In the genomic region with DNA sequence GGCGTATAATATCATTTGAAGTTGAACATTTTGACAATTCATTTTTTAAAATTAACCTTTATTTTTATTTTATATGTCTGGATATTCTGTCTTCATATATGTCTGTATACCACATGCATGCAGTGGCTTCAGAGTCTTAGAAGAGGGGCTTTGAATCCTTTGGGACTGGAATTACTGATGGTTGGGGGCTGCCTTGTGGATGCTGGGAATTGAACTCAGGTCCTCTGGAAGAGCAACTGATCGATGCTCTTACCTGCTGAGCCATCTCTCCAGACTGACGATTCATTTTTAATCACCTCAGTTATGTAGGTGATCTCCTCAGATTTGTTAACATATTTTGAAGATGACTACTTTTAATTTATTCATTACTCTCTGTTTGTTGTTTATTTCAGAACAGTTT, we compare ENCODE assay signal across 26 mouse cellular contexts. TPM values are rescaled to one million over a fixed set of nuclear protein-coding genes. Genes with fewer than 3 reads are reported as not detected.
DNase-seq lines count a peak whose midpoint lies in the region; ATAC-seq and TF ChIP-seq lines count a peak whose summit lies in the region.
"Had no signal": no experiment of that assay in that cellular context is flagged by ENCODE, and none has a peak within 500 bp of the region (broad histone marks: within the 10 kb centered on the region; RNA-seq: fewer than 3 reads in every experiment).

No protein-coding gene starts in this region.

- peak; percentile 20 for DNase-seq in liver, adult 2 months (ENCODE audit: extremely low read depth, low read depth, low spot score)
- no peak for DNase-seq in liver, embryonic 11.5 days (ENCODE audit: low spot score)
- DNase-seq in testis, postnatal 14 days (ENCODE audit: low spot score), result no peak
- DNase-seq in liver, embryonic 14.5 days (ENCODE audit: low read depth in 3 of 3, low spot score in 3 of 3), result no peak
- no peak for DNase-seq in liver, postnatal 0 days
- no peak for DNase-seq in cerebellum, adult 11 months
- no peak for DNase-seq in thymus, postnatal 14 days
- DNase-seq: adrenal gland, adult 2 months; adrenal gland, postnatal 14 days; B cell, adult 2 months; cerebellum, adult 18-20 months; cerebellum, postnatal 14 days; gastrocnemius, postnatal 10 days; gastrocnemius, postnatal 36 days; heart, adult 2 months had no signal

- no peak for ATAC-seq in liver, embryonic 11.5 days (replicated peaks; ENCODE audit: low FRiP score)
- ATAC-seq in liver, embryonic 14.5 days (ENCODE audit: insufficient read depth), result no peak
- no peak for ATAC-seq in liver, postnatal 0 days
- ATAC-seq: forebrain, embryonic 13.5 days; forebrain, embryonic 16.5 days had no signal

- peak overlapping the region; percentile 74 for H3K9ac ChIP-seq in liver, adult 2 months (ENCODE audit: low read depth, low read length)
- H3K9ac ChIP-seq in liver, embryonic 11.5 days (ENCODE audit: low read depth, low read length), result no peak overlapping the region
- peak overlapping the region; percentile 35 for H3K9ac ChIP-seq in liver, embryonic 14.5 days (replicated peaks)
- H3K9ac ChIP-seq in liver, postnatal 0 days (replicated peaks), result peak overlapping the region; percentile 59
- H3K9ac ChIP-seq: embryonic facial prominence, embryonic 12.5 days; embryonic facial prominence, embryonic 15.5 days; forebrain, embryonic 13.5 days; hindbrain, embryonic 12.5 days; hindbrain, embryonic 15.5 days had no signal

- H3K27ac ChIP-seq in liver, adult 2 months (replicated peaks; ENCODE audit: insufficient read depth, low read depth, low read length), result peak overlapping the region; percentile 46; the same call in 1 of the 2 replicates
- no peak overlapping the region for H3K27ac ChIP-seq in liver, embryonic 11.5 days (ENCODE audit: low read depth, low read length)
- H3K27ac ChIP-seq in testis, adult 2 months (ENCODE audit: control insufficient read depth, insufficient read depth, low read depth, low read length), result no peak overlapping the region
- H3K27ac ChIP-seq in liver, embryonic 14.5 days, result peak overlapping the region; percentile 34; the same call in 1 of the 2 replicates
- peak overlapping the region; percentile 90 for H3K27ac ChIP-seq in liver, postnatal 0 days (ENCODE audit: low read depth)
- H3K27ac ChIP-seq: embryonic facial prominence, embryonic 12.5 days; embryonic facial prominence, embryonic 15.5 days; forebrain, embryonic 10.5 days; forebrain, embryonic 13.5 days; heart, adult 2 months; heart, embryonic 10.5 days; hindbrain, embryonic 12.5 days; hindbrain, embryonic 15.5 days had no signal

- peaks cover 4% of the 10 kb centered on the region for H3K4me1 ChIP-seq in liver, adult 2 months (ENCODE audit: control insufficient read depth, insufficient read depth, low read length)
- H3K4me1 ChIP-seq in liver, embryonic 11.5 days (replicated peaks; ENCODE audit: control insufficient read depth, insufficient read depth, low read length), result peaks cover 29% of the 10 kb centered on the region
- H3K4me1 ChIP-seq in testis, adult 2 months (ENCODE audit: control insufficient read depth, insufficient read depth, low read length), result peaks cover 3% of the 10 kb centered on the region; the same call in 1 of the 2 replicates
- H3K4me1 ChIP-seq in liver, embryonic 14.5 days (replicated peaks; ENCODE audit: control insufficient read depth in 2 of 2, insufficient read depth in 2 of 2, low read length in 1 of 2), result peaks cover 29 to 58% of the 10 kb centered on the region in 2 experiments
- peaks cover 61% of the 10 kb centered on the region for H3K4me1 ChIP-seq in liver, postnatal 0 days (ENCODE audit: insufficient read depth)

- no peak for TF ChIP-seq POLR2A in liver, adult 2 months (IDR thresholded peaks at IDR 0.05; ENCODE audit: extremely low read depth, insufficient read depth, low read length)
- TF ChIP-seq POLR2A in testis, adult 2 months (IDR thresholded peaks at IDR 0.05; ENCODE audit: control insufficient read depth, low read depth, low read length), result no peak

- H3K79me2 ChIP-seq in liver, adult 2 months (ENCODE audit: control insufficient read depth, insufficient read depth, low read length), result peaks cover 34% of the 10 kb centered on the region

- WGBS in liver, adult 2 months, result 34% methylated on average over 3 of the region's 3 CpGs
- WGBS in liver, embryonic 11.5 days, result 91% methylated on average over 3 of the region's 3 CpGs
- 69% methylated on average over 3 of the region's 3 CpGs for WGBS in liver, embryonic 14.5 days (ENCODE audit: insufficient replicate concordance)
- 71% methylated on average over 3 of the region's 3 CpGs for WGBS in liver, postnatal 0 days (ENCODE audit: insufficient replicate concordance)

- H3K4me2 ChIP-seq in liver, embryonic 11.5 days, result no peak overlapping the region
- H3K4me2 ChIP-seq in liver, embryonic 14.5 days (ENCODE audit: low read depth), result peak overlapping the region; percentile 61
- H3K4me2 ChIP-seq in liver, postnatal 0 days (ENCODE audit: low read depth, low read length), result peak overlapping the region; percentile 74
- H3K4me2 ChIP-seq: embryonic facial prominence, embryonic 12.5 days; embryonic facial prominence, embryonic 15.5 days; forebrain, embryonic 13.5 days; hindbrain, embryonic 12.5 days; hindbrain, embryonic 15.5 days had no signal

- no peaks in the 10 kb centered on the region for H3K27me3 ChIP-seq in liver, adult 2 months (ENCODE audit: control insufficient read depth, insufficient read depth, low read length)
- H3K27me3 ChIP-seq in liver, embryonic 11.5 days (replicated peaks; ENCODE audit: control insufficient read depth, insufficient read depth, low read length), result no peaks in the 10 kb centered on the region
- no peaks in the 10 kb centered on the region for H3K27me3 ChIP-seq in testis, adult 2 months (ENCODE audit: control insufficient read depth, insufficient read depth, low read length)
- H3K27me3 ChIP-seq in liver, embryonic 14.5 days (ENCODE audit: control insufficient read depth, insufficient read depth, low read length), result no peaks in the 10 kb centered on the region
- H3K27me3 ChIP-seq in liver, postnatal 0 days (ENCODE audit: insufficient read depth, low read length), result no peaks in the 10 kb centered on the region
- H3K27me3 ChIP-seq: CH12.LX; embryonic facial prominence, embryonic 15.5 days; hindbrain, embryonic 15.5 days had no signal

- no peaks in the 10 kb centered on the region for H3K9me3 ChIP-seq in liver, embryonic 11.5 days (ENCODE audit: control insufficient read depth, low read length)
- H3K9me3 ChIP-seq in liver, embryonic 14.5 days (ENCODE audit: control insufficient read depth, low read length), result no peaks in the 10 kb centered on the region
- H3K9me3 ChIP-seq in liver, postnatal 0 days (ENCODE audit: low read length), result no peaks in the 10 kb centered on the region
- H3K9me3 ChIP-seq: embryonic facial prominence, embryonic 12.5 days; embryonic facial prominence, embryonic 15.5 days; forebrain, embryonic 10.5 days; forebrain, embryonic 13.5 days; G1E; heart, embryonic 10.5 days; hindbrain, embryonic 12.5 days; hindbrain, embryonic 15.5 days had no signal

- TF ChIP-seq CTCF in liver, adult 2 months (IDR thresholded peaks at IDR 0.05; ENCODE audit: low read depth, low read length), result no peak
- TF ChIP-seq CTCF in testis, adult 2 months (IDR thresholded peaks at IDR 0.05; ENCODE audit: control insufficient read depth, insufficient read depth, insufficient replicate concordance, low read depth, low read length), result no peak
- no peak for TF ChIP-seq CTCF in liver, embryonic 14.5 days (IDR thresholded peaks at IDR 0.05; ENCODE audit: low read depth)
- TF ChIP-seq CTCF in liver, postnatal 0 days (IDR thresholded peaks at IDR 0.05; ENCODE audit: low read depth), result no peak

- peak overlapping the region; percentile 20 for H3K4me3 ChIP-seq in liver, adult 2 months (ENCODE audit: insufficient read depth, low read depth, low read length)
- H3K4me3 ChIP-seq in liver, embryonic 11.5 days (ENCODE audit: low read depth, low read length), result no peak overlapping the region
- peak overlapping the region; percentile 59 for H3K4me3 ChIP-seq in testis, adult 2 months (ENCODE audit: control insufficient read depth, low read depth, low read length)
- H3K4me3 ChIP-seq in liver, embryonic 14.5 days (ENCODE audit: insufficient read depth in 1 of 2, low read depth in 2 of 2, low read length in 2 of 2), result no peak overlapping the region
- peak overlapping the region; percentile 39 for H3K4me3 ChIP-seq in liver, postnatal 0 days (ENCODE audit: low read depth, low read length)
- H3K4me3 ChIP-seq: embryonic facial prominence, embryonic 12.5 days; embryonic facial prominence, embryonic 15.5 days; forebrain, embryonic 10.5 days; forebrain, embryonic 13.5 days; heart, adult 2 months; heart, embryonic 10.5 days; hindbrain, embryonic 12.5 days; hindbrain, embryonic 15.5 days had no signal

- peaks cover 42% of the 10 kb centered on the region for H3K36me3 ChIP-seq in liver, adult 2 months (ENCODE audit: control insufficient read depth, insufficient read depth, low read length)
- H3K36me3 ChIP-seq in liver, embryonic 11.5 days (ENCODE audit: control insufficient read depth, insufficient read depth, low read length), result 0 out of 2 replicates have a peak, but pooled peaks cover 3% of the 10 kb centered on the region
- no peaks in the 10 kb centered on the region for H3K36me3 ChIP-seq in testis, adult 2 months (ENCODE audit: control insufficient read depth, insufficient read depth, low read length)
- no peaks in the 10 kb centered on the region for H3K36me3 ChIP-seq in liver, embryonic 14.5 days (replicated peaks; ENCODE audit: control insufficient read depth, insufficient read depth, low read depth)
- H3K36me3 ChIP-seq in liver, postnatal 0 days (replicated peaks; ENCODE audit: insufficient read depth, low read length), result peaks cover 27% of the 10 kb centered on the region
- H3K36me3 ChIP-seq: embryonic facial prominence, embryonic 12.5 days; embryonic facial prominence, embryonic 15.5 days; forebrain, embryonic 10.5 days; heart, embryonic 10.5 days; hindbrain, embryonic 12.5 days; hindbrain, embryonic 15.5 days had no signal

- TF ChIP-seq EP300 in liver, embryonic 14.5 days (IDR thresholded peaks at IDR 0.05; ENCODE audit: low read depth), result no peak
- TF ChIP-seq EP300 in liver, postnatal 0 days (IDR thresholded peaks at IDR 0.05; ENCODE audit: low read depth), result no peak

RNA-seq across cellular contexts. Expression of gene Acsl1, which starts 3.3 kb away (rescaled TPM):
- 447 and 506 TPM in 2 replicates for total RNA-seq in liver, adult 2 months (2014; rRNA removed)
- 322 and 338 TPM in 2 replicates for polyA plus RNA-seq in liver, adult 2 months (2012; rRNA removed)
- 47.3 and 50.7 TPM in 2 replicates for polyA plus RNA-seq in liver, embryonic 11.5 days (2014; fragmentation: Nextera tagmentation; extraction: Ambion mirVana)
- polyA plus RNA-seq in testis, adult 2 months (2012; rRNA removed), result 728 and 743 TPM in 2 replicates
- 27.5 and 39.4 TPM in 2 replicates for polyA plus RNA-seq in liver, embryonic 14.5 days (2012; rRNA removed)
- 64.2 and 73.7 TPM in 2 replicates for polyA plus RNA-seq in liver, embryonic 14.5 days (2014; fragmentation: Nextera tagmentation; extraction: Ambion mirVana)
- polyA plus RNA-seq in liver, postnatal 0 days (2015; fragmentation: Nextera tagmentation; extraction: Ambion mirVana), result 428 and 466 TPM in 2 replicates

Comparison
In these comparisons a context has a peak if more than half of its experiments do, and no peak if none do; other contexts are left out.
1. H3K27ac ChIP-seq: peak in liver, adult 2 months (single experiment), liver, embryonic 14.5 days (single experiment) and liver, postnatal 0 days (single experiment); none in liver, embryonic 11.5 days (single experiment) and testis, adult 2 months (single experiment).
2. H3K4me3 ChIP-seq: peak in liver, adult 2 months (single experiment), testis, adult 2 months (single experiment) and liver, postnatal 0 days (single experiment); none in liver, embryonic 11.5 days (single experiment) and liver, embryonic 14.5 days (0 of 2).